Mouse (Mus musculus): ENCODE measurements around the gene Thpo.

Gene Thpo

GRCm38 (mm10) chr16:20733731-20734730 lies at the start of gene Thpo:
TSS of gene Thpo (minus strand) at chr16:20734511.
- peak; percentile 15 for DNase-seq

- DNase-seq = no peak
Measured at GRCm38 (mm10) chr16:20783891-20784290, 49.6 kb upstream of the Thpo start.

- peak; percentile 24 for DNase-seq
Measured at GRCm38 (mm10) chr16:20781101-20781630, 46.9 kb upstream of the Thpo start.

- DNase-seq = no peak
Measured at GRCm38 (mm10) chr16:20779846-20780245, 45.5 kb upstream of the Thpo start.

GRCm38 (mm10) chr16:20775021-20775420 lies 40.7 kb upstream of the Thpo start:
- no peak for DNase-seq

GRCm38 (mm10) chr16:20765244-20765643 lies 30.9 kb upstream of the Thpo start:
- peak; percentile 63 for DNase-seq

- peak; percentile 42 for DNase-seq
Measured at GRCm38 (mm10) chr16:20761681-20762080, 27.4 kb upstream of the Thpo start.

- DNase-seq = no peak
Measured at GRCm38 (mm10) chr16:20757385-20757784, 23.1 kb upstream of the Thpo start.

- DNase-seq = no peak
Measured at GRCm38 (mm10) chr16:20756052-20756451, 21.7 kb upstream of the Thpo start.

- DNase-seq = no peak
Measured at GRCm38 (mm10) chr16:20750518-20750917, 16.2 kb upstream of the Thpo start.

GRCm38 (mm10) chr16:20746641-20747040 lies 12.3 kb upstream of the Thpo start:
- DNase-seq = no peak

- no peak for DNase-seq
Measured at GRCm38 (mm10) chr16:20739845-20740244, 5.5 kb upstream of the Thpo start.

GRCm38 (mm10) chr16:20736823-20737222 lies 2.5 kb upstream of the Thpo start:
- DNase-seq = no peak

GRCm38 (mm10) chr16:20736168-20736567 lies 1.9 kb upstream of the Thpo start:
- DNase-seq = no peak

GRCm38 (mm10) chr16:20735651-20736050 lies 1.3 kb upstream of the Thpo start:
- no peak for DNase-seq

- DNase-seq = peak; percentile 67
Measured at GRCm38 (mm10) chr16:20732925-20733730, 1.2 kb downstream of the Thpo start, which contains the start of gene Chrd. TSS of gene Chrd (plus strand) at chr16:20733127.

- DNase-seq = peak; percentile 13
Measured at GRCm38 (mm10) chr16:20732251-20732924, 1.9 kb downstream of the Thpo start.

- no peak for DNase-seq
Measured at GRCm38 (mm10) chr16:20731688-20732087, 2.6 kb downstream of the Thpo start.

GRCm38 (mm10) chr16:20730293-20730711 lies 4.0 kb downstream of the Thpo start:
- peak; percentile 77 for DNase-seq

- DNase-seq = no peak
Measured at GRCm38 (mm10) chr16:20726384-20726783, 7.9 kb downstream of the Thpo start.

- no peak for DNase-seq
Measured at GRCm38 (mm10) chr16:20725750-20726149, 8.6 kb downstream of the Thpo start.

GRCm38 (mm10) chr16:20725321-20725720 lies 9.0 kb downstream of the Thpo start:
- DNase-seq = no peak

GRCm38 (mm10) chr16:20724338-20724748 lies 10.0 kb downstream of the Thpo start:
- peak; percentile 66 for DNase-seq
